Mouse (Mus musculus): ENCODE measurements around the gene Rsph1.

Rsph1 gene

DNA sequence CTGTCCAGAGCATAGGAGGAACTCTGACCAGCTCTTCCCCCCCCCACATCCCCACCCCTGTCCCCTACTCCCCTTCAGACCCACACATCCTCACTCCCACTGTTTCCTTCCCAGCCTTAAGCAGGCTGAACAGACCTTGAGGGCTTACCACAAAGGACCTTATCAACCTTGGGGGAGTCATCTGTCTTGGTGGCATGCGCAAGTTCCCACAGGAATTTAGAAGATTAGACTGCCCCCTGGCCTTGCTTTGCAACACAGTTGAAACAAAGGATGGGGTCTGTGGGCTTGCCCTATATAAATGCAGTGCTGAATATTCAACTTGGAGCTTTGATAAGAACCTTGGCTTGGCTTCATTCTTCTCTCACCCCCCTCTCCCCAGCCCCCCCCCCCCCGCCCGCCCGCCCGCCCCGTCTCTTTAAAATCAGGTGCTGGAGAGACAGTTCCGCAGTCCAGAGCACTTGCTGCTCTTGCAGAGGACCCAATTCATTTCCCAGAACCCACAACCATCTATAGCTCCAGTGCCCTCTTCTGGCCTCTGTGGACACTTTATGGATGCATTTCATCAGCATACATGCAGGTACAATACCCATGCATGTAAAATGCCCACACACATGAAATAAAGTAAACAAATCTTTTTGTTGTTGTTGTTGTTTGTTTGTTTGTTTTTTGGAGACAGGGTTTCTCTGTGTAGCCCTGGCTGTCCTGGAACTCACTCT is 5.9 kb downstream of the Rsph1 start:
- CTCF ChIA-PET = interaction anchor here in 3 of 4 experiments (0.6 to 1.8 kb wide), 15 partner anchors 11 to 813 kb away, joined by 3 to 13 read pairs (median 7); no protein-coding TSS in a partner anchor
- POLR2A ChIA-PET = interaction anchor here in 3 of 4 experiments (0.5 to 16.7 kb wide), 11 partner anchors 10 to 598 kb away, joined by 3 to 294 read pairs (median 4); partner anchors contain the start of gene Slc37a1 (in 1 of the 3)

DNA sequence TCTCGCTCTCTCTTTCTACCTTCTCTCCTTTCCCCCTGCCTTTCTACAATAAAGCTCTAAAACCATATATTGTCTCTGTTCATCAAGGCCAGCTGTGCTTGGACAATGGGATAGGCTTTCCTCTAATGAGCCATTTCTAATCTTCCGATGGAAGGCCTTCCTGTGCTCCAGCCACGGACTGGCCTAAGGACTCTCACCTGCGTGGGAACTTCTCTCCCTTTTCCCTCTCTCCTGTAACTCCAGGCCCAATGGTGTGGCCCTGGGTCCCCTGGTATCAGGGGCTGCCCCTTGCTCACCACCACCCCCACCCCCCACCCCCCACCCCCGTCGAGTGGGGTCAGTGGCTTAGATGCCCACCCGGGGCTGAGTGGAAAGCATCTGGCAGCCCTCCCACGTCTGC is 6.4 kb downstream of the Rsph1 start:
- ChIA-PET POLR2A (interaction anchor here in 3 of 4 experiments (0.6 to 16.7 kb wide), 9 partner anchors 10 to 597 kb away, joined by 3 to 294 read pairs (median 4); partner anchors contain the start of gene Slc37a1 (in 1 of the 3)), CTCF (interaction anchor here in 3 of 4 experiments (0.6 to 1.8 kb wide), 12 partner anchors 11 to 397 kb away, joined by 3 to 13 read pairs (median 8); no protein-coding TSS in a partner anchor)

DNA sequence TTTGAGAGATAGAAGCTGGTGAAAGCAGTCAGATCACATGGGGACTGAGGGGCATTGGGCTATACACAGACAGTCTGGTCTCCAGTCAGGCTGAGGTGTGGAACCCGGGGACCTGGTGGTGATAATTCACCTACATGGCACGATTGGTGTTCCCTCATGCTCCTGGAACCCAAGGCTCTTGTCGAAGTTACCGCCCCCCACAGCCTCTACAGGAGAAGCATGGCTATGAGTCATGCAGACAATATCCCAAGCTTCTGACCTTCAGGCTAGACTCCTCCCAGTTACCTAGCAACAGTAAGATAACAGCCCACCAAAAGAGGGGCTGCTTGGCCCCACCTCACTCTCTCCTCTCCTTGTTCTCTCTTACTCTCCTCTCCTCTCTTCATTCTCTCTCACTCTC is 6.9 kb downstream of the Rsph1 start:
- POLR2A ChIA-PET = interaction anchor here in 2 of 4 experiments (1.5 to 16.7 kb wide), 7 partner anchors 6 to 288 kb away, joined by 3 to 294 read pairs (median 85); partner anchors contain the start of genes Rsph1 (in 1 of the 2) and Slc37a1 (in 1 of the 2)
- CTCF ChIA-PET = interaction anchor here in 3 of 4 experiments (0.7 to 1.8 kb wide), 10 partner anchors 11 to 61 kb away, joined by 3 to 13 read pairs (median 4); no protein-coding TSS in a partner anchor

GRCm38 (mm10) chr17:31269761-31270160 is 7.4 kb downstream of the Rsph1 start:
- ChIA-PET CTCF (interaction anchor here (0.6 to 6.3 kb wide), 8 partner anchors 25 to 542 kb away, joined by 3 to 85 read pairs (median 4); no protein-coding TSS in a partner anchor), POLR2A (interaction anchor here in 3 of 4 experiments (0.7 to 16.7 kb wide), 12 partner anchors 7 to 363 kb away, joined by 3 to 294 read pairs (median 8); partner anchors contain the start of genes Rsph1 (in 1 of the 3) and Slc37a1 (in 1 of the 3))

DNA sequence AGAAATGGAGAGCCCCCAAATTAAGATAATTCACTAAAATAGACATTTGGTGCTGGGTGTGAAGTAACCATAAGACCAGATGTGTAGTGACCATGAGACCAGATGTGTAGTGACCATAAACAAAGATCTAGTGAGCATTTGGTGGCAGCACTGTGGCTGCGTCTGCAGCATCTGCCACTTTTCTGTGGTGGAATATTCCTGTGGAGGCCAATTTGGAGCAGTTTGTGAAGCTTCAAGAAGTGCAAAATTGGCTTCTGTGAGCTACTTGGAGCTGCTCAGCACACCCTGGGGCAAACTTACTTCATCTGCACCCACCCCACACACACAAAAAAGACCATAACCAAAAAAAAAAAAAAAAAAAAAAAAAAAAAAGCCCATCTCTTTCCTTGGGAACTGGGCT is 9.2 kb downstream of the Rsph1 start:
- POLR2A ChIA-PET = interaction anchor here in 3 of 4 experiments (0.5 to 16.7 kb wide), 19 partner anchors 8 to 658 kb away, joined by 3 to 294 read pairs (median 10); partner anchors contain the start of genes Rsph1 (in 2 of the 3), Abcg1 (in 1 of the 3) and Slc37a1 (in 1 of the 3)
- CTCF ChIA-PET = interaction anchor here (0.6 to 6.3 kb wide), 11 partner anchors 10 to 1370 kb away, joined by 3 to 85 read pairs (median 7); no protein-coding TSS in a partner anchor

DNA sequence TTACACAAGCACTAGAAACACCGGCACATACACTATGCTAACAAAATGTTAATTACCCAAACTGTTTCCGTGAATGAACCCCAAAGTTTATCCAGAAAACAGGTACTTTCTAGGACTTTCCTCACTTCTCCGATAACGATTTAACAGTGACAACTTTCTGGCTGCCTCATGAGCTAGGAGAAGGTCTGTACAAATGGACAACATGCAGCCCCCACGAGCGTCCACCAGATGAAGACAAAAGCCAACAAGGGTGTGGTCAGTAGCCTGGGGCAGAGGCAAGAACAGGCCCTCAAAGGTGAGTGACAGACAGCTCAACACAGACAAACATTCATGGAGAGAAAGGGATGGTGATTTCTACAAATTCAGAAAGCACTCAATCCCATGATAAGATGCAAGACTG is 9.6 kb downstream of the Rsph1 start:
- ChIA-PET POLR2A (interaction anchor here (0.5 to 16.7 kb wide), 18 partner anchors 9 to 658 kb away, joined by 3 to 294 read pairs (median 32); partner anchors contain the start of genes Rsph1 (in 2 of the 4) and Slc37a1 (in 1 of the 4)), CTCF (interaction anchor here (0.7 to 6.3 kb wide), 12 partner anchors 13 to 1371 kb away, joined by 3 to 85 read pairs (median 6); no protein-coding TSS in a partner anchor)

GRCm38 (mm10) chr17:31267138-31267537 is 10.0 kb downstream of the Rsph1 start:
- POLR2A ChIA-PET = interaction anchor here (0.5 to 16.7 kb wide), 20 partner anchors 9 to 246 kb away, joined by 3 to 294 read pairs (median 14); partner anchors contain the start of genes Rsph1 (in 3 of the 4) and Slc37a1 (in 1 of the 4)
- CTCF ChIA-PET = interaction anchor here (0.7 to 6.3 kb wide), 15 partner anchors 10 to 423 kb away, joined by 3 to 85 read pairs (median 5); partner anchors contain the start of gene Rsph1 (in 1 of the 4)

DNA sequence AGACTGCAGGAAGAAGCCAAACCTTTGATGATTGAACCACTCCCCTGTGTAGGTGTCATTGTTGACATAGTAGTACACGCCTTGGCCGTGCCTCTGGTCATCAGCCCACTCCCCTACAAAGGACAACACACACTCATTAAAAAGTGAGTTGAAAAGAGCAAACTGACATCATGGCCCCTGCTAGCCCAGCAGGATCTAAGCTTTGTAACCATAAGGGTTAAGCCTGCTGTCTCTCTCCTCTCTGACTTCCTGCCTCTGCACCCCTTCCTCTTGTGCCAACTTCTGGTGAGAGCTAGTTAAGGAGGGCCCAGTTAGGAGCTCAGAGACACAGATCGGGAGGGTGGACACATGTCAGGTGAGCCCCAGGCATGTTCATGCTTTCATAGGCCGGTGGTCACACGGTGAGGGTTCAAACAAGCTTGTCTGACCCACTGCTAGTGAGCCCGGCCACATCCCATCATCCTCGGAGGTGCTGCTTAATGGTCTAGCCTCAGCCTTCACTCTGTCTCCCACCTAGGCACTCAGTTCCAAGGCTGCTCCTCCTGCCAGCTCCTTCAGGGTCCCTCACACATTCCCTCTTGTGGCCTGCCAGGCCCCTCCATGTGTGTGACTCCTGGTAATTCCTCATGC is 10.7 kb downstream of the Rsph1 start:
- CTCF ChIA-PET = interaction anchor here in 3 of 4 experiments (0.6 to 6.3 kb wide), 21 partner anchors 10 to 448 kb away, joined by 3 to 85 read pairs (median 5); partner anchors contain the start of gene Rsph1 (in 1 of the 3)
- POLR2A ChIA-PET = interaction anchor here in 3 of 4 experiments (0.6 to 16.7 kb wide), 22 partner anchors 10 to 1031 kb away, joined by 3 to 294 read pairs (median 8); partner anchors contain the start of genes Rsph1 (in 3 of the 3) and Slc37a1 (in 2 of the 3)

DNA sequence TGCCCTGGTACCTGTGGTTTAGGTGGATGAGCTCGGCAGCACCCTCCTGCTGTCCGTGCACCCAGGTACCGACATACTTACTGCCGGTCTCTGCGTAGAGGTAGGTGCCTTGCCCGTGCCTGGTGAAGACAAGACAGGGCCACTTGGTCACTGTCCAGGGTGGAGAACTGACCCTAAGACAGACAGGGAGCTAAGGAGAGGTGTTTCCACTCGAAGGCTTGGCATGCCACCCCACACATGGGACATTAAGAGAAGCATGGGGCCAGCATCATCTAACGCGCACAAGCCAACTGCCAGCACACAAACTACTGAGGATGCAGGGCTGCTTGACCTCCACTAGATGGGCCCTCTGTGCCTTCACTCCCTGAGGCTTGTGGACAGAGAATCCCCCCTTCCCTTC is 11.4 kb downstream of the Rsph1 start:
- POLR2A ChIA-PET = interaction anchor here in 3 of 4 experiments (0.6 to 16.7 kb wide), 20 partner anchors 10 to 1032 kb away, joined by 3 to 294 read pairs (median 12); partner anchors contain the start of genes Rsph1 (in 3 of the 3) and Slc37a1 (in 2 of the 3)
- CTCF ChIA-PET = interaction anchor here (0.7 to 6.3 kb wide), 19 partner anchors 11 to 528 kb away, joined by 3 to 85 read pairs (median 7); partner anchors contain the start of genes Rsph1 (in 1 of the 4) and Slc37a1 (in 1 of the 4)

- CTCF ChIA-PET = interaction anchor here (0.8 to 6.3 kb wide), 19 partner anchors 10 to 79 kb away, joined by 3 to 85 read pairs (median 6); partner anchors contain the start of genes Rsph1 (in 1 of the 4) and Slc37a1 (in 1 of the 4)
- POLR2A ChIA-PET = interaction anchor here in 3 of 4 experiments (0.6 to 16.7 kb wide), 32 partner anchors 9 to 540 kb away, joined by 3 to 294 read pairs (median 5); partner anchors contain the start of genes Rsph1 (in 2 of the 3) and Slc37a1 (in 2 of the 3)
Measured at GRCm38 (mm10) chr17:31265171-31265572, 12.0 kb downstream of the Rsph1 start.

DNA sequence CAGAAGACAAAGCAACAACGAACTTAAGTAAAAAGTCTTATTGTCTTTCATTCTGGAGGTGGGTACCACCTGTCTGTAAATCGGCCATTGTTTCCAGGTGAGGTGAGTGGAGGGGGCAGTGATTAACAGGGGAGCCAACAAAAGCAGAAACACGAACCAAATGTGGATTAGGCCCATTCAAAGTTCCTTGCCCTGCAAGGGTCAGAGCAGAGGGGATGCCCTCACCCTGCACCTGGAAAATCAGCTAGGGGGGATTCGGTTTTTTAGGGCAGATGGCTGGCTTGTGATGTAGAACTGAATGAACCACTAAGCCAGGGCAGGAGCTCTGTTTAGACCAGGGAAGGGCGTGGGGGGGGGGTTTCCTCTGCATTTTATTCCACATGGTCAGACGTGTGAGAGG is 12.8 kb downstream of the Rsph1 start:
- ChIA-PET CTCF (interaction anchor here in 3 of 4 experiments (0.5 to 6.3 kb wide), 26 partner anchors 10 to 512 kb away, joined by 3 to 85 read pairs (median 4); partner anchors contain the start of genes Rsph1 (in 1 of the 3) and Slc37a1 (in 1 of the 3)), POLR2A (interaction anchor here (0.6 to 16.7 kb wide), 48 partner anchors 8 to 1841 kb away, joined by 3 to 294 read pairs (median 4); partner anchors contain the start of genes Rsph1 (in 2 of the 4), Slc37a1 (in 2 of the 4) and Pknox1 (in 1 of the 4))

DNA sequence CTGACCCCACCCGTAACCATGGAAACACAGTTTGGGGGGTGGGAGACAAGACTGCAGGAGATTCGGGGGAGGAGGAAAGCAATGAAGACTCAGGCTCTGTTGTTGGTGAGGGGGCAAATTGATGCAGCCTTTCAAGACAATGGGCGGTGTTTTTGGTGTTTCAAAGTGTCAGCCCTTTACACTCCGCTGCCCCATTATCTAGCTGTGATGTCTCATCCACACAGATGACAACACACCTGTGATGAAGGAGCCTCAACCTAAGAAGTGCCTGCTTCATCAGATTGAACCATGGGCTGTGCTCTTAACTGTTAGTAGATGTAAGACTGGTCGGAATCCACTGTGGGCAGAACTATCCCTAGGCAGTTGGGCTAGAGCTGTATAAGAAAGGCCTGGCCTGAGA is 13.4 kb downstream of the Rsph1 start:
- ChIA-PET POLR2A (interaction anchor here in 3 of 4 experiments (0.6 to 16.7 kb wide), 24 partner anchors 8 to 556 kb away, joined by 3 to 294 read pairs (median 8); partner anchors contain the start of genes Rsph1 (in 2 of the 3), Pknox1 (in 1 of the 3) and Slc37a1 (in 1 of the 3)), CTCF (interaction anchor here in 3 of 4 experiments (0.5 to 6.3 kb wide), 16 partner anchors 9 to 374 kb away, joined by 3 to 85 read pairs (median 5); partner anchors contain the start of gene Rsph1 (in 1 of the 3))

DNA sequence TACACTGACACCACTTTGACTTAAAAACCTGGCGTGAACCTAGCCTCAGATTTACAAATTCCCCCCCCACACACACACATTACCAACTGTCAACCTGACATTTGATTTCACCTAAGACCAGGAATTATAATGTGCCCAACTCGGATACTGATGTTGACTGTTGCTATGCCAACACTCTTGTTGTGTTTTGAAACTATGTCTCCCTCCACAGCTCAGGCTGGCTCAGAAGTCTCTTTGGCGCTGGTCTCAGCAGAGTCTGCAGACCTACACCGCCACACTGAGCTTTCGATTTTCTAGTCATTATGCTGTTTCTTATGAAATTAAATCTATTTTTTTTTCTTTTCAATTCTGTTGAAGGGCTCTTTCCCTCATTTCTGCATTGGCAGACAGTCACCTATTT is 14.5 kb downstream of the Rsph1 start:
- ChIA-PET CTCF (interaction anchor here in 1 of 4 experiments (0.5 to 0.9 kb wide), 3 partner anchors 20 to 70 kb away, joined by 3 to 4 read pairs (median 3); no protein-coding TSS in a partner anchor), POLR2A (interaction anchor here in 2 of 4 experiments (1.0 to 16.7 kb wide), 5 partner anchors 14 to 302 kb away, joined by 3 to 294 read pairs (median 70); partner anchors contain the start of genes Pknox1 (in 1 of the 2), Rsph1 (in 1 of the 2) and Slc37a1 (in 1 of the 2))

DNA sequence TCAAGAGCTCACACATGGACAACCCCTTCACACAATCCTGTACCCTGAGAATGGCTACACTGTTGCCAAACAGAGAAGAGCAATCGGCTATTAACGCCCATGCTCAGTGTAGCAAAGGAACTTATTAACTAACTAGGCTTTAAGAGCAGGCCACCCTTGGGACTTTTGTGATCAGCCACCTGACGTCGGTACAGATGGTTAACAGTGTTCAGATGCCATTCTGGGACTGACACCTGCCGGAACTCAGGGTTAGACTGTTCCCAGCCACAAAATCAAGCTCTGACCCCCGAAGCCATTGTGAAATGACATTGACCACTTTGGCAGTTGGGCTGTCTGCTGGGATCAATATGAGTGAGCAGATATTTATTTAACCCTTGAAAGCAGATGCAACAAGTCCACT is 15.8 kb downstream of the Rsph1 start:
- CTCF ChIA-PET = interaction anchor here in 3 of 4 experiments (0.5 to 8.7 kb wide), 18 partner anchors 16 to 1106 kb away, joined by 3 to 155 read pairs (median 5); partner anchors contain the start of genes Rsph1 (in 1 of the 3) and Tff2 (in 1 of the 3)
- POLR2A ChIA-PET = interaction anchor here in 3 of 4 experiments (0.6 to 16.7 kb wide), 15 partner anchors 8 to 47 kb away, joined by 3 to 294 read pairs (median 6); partner anchors contain the start of gene Slc37a1 (in 1 of the 3)

- POLR2A ChIA-PET = interaction anchor here (0.5 to 16.7 kb wide), 30 partner anchors 9 to 1260 kb away, joined by 3 to 294 read pairs (median 4); partner anchors contain the start of genes Rsph1 (in 2 of the 4), Abcg1 (in 1 of the 4), Slc37a1 (in 1 of the 4) and Tff3 (in 1 of the 4)
- CTCF ChIA-PET = interaction anchor here (0.5 to 8.7 kb wide), 32 partner anchors 12 to 813 kb away, joined by 3 to 155 read pairs (median 4); partner anchors contain the start of genes Rsph1 (in 1 of the 4) and Tff2 (in 1 of the 4)
Measured at GRCm38 (mm10) chr17:31260430-31260829, 16.8 kb downstream of the Rsph1 start.

DNA sequence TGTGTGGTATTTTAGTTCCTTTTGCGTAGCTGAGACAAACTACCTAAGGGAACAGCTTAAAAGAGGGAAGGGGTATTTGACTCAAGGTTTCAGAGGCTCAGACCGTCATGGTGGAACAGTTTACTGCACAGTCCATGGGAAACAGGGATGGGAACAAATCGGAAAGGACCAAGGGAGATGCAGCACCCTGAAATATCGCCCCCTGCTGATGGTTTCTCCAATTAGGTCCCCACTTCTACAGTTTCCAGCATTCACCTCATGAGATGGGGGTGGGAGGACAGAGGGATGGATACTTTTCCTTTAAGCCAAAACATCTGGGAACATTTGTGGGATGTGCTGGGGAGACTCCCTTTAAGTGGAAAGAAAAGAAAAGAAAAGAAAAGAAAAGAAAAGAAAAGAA is 17.4 kb downstream of the Rsph1 start:
- ChIA-PET CTCF (interaction anchor here (0.5 to 8.7 kb wide), 21 partner anchors 12 to 671 kb away, joined by 3 to 155 read pairs (median 4); no protein-coding TSS in a partner anchor), POLR2A (interaction anchor here in 3 of 4 experiments (0.6 to 16.7 kb wide), 25 partner anchors 7 to 974 kb away, joined by 3 to 294 read pairs (median 4); partner anchors contain the start of genes Abcg1 (in 1 of the 3), Rsph1 (in 1 of the 3) and Slc37a1 (in 1 of the 3))
